Comparison of ENCODE assay signal across 13 mouse cellular contexts in the genomic region with DNA sequence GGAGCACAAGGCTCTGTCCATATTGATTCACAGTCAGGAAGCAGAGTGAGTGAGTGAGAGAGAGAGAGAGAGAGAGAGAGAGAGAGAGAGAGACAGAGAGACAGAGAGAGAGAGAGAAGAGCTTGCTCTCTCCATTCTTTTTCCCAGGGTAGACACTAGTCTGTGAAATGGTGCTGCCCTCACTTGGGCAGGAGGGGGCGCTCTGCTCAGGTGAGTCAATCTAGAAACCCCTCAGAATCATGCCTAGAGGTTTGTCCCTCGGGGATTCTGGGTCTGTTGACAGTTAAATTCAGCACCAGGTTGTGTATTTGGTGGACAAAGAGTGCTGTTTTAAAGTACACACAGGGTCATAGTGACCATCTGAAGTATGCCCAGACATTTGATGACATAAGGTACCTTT. TPM values are rescaled to one million over a fixed set of nuclear protein-coding genes. Genes with fewer than 3 reads are reported as not detected.
A peak's percentile ranks its signal among the peaks of the same experiment; 100 is the strongest.
DNase-seq lines count a peak whose midpoint lies in the region; TF ChIP-seq lines count a peak whose summit lies in the region.
"Had no signal": no experiment of that assay in that cellular context is flagged by ENCODE, and none has a peak within 500 bp of the region (broad histone marks: within the 10 kb centered on the region; RNA-seq: fewer than 3 reads in every experiment).

No protein-coding gene starts in this region.

- intact Hi-C loops in heart, adult 2 months (cut with DNase I) = no loop called here
- intact Hi-C loops in left cerebral cortex, postnatal 14 days (cut with DNase I) = no loop called here

- H3K27me3 ChIP-seq in heart, adult 2 months (ENCODE audit: control insufficient read depth, insufficient read depth, low read length) = no peaks in the 10 kb centered on the region
- no peaks in the 10 kb centered on the region for H3K27me3 ChIP-seq in splenic B cell, adult 2 months (ENCODE audit: control insufficient read depth, insufficient read depth, low read length, poor library complexity, severe bottlenecking)

- TF ChIP-seq CTCF in heart, adult 2 months (IDR thresholded peaks at IDR 0.05) = 0 out of 2 replicates have a peak, but pooled peaks have one; percentile 14

- no peak for DNase-seq in heart, adult 2 months
- DNase-seq in heart, adult 9 months (ENCODE audit: low spot score in 2 of 2) = no peak
- peak; percentile 8 for DNase-seq in retina, postnatal 1 day
- DNase-seq in retina, embryonic 14.5 days (ENCODE audit: low spot score) = no peak
- DNase-seq in c-Kit-positive CD71-positive TER-119-negative erythroid progenitor cells, embryonic 14.5 days (ENCODE audit: low read depth) = peak; percentile 16
- DNase-seq in splenic B cell, adult 2 months (ENCODE audit: low read depth, low spot score) = peak; percentile 30
- DNase-seq in Muller cell, postnatal 12 days (ENCODE audit: inconsistent ontology term) = no peak
- no peak for DNase-seq in left cerebral cortex, postnatal 14 days (ENCODE audit: low spot score in 2 of 2)
- DNase-seq: forebrain, postnatal 0 days; heart, adult 18-20 months; lung, postnatal 36 days had no signal

- no peak for TF ChIP-seq POLR2A in heart, adult 2 months (IDR thresholded peaks at IDR 0.05; ENCODE audit: insufficient read depth, low read depth, low read length)

- 56% methylated on average over 2 of the region's 2 CpGs for WGBS in heart, adult 2 months

- no peak overlapping the region for H3K9ac ChIP-seq in heart, adult 2 months (ENCODE audit: low read depth, low read length)
- H3K9ac ChIP-seq: forebrain, postnatal 0 days had no signal

- H3K36me3 ChIP-seq in heart, adult 2 months (ENCODE audit: control insufficient read depth, insufficient read depth, low read length) = peaks cover 17% of the 10 kb centered on the region
- H3K36me3 ChIP-seq in splenic B cell, adult 2 months (ENCODE audit: control insufficient read depth, insufficient read depth, low read length, poor library complexity, severe bottlenecking) = peaks cover 10% of the 10 kb centered on the region

- TF ChIP-seq EP300 in heart, adult 2 months (IDR thresholded peaks at IDR 0.05; ENCODE audit: insufficient read depth, low read depth, low read length) = no peak

- H3K79me2 ChIP-seq in heart, adult 2 months (replicated peaks; ENCODE audit: control insufficient read depth, insufficient read depth, low read length) = no peaks in the 10 kb centered on the region

- H3K4me1 ChIP-seq in heart, adult 2 months (ENCODE audit: control insufficient read depth, insufficient read depth, low read length) = no peaks in the 10 kb centered on the region

- H3K4me3 ChIP-seq in heart, adult 2 months = no peak overlapping the region
- H3K4me3 ChIP-seq: myocyte had no signal

- no peak overlapping the region for H3K27ac ChIP-seq in heart, adult 2 months

RNA-seq across cellular contexts. Expression of a gene that starts 48.3 kb away (rescaled TPM):
- under 1 TPM in 1 of 2 experiments, not detected in 1; 0.08 TPM for total RNA-seq in heart, adult 2 months (2021)
- not detected in 2 replicates for polyA plus RNA-seq in heart, adult 2 months (2012; rRNA removed)
- 1 to 10 TPM; 1.0 to 1.1 TPM for total RNA-seq in left cerebral cortex, postnatal 14 days (2021)
- total RNA-seq: common myeloid progenitor, adult 5-6 weeks had no signal

Comparison
In these comparisons a context has a peak if more than half of its experiments do, and no peak if none do; other contexts are left out.
1. DNase-seq: peak in retina, postnatal 1 day (single experiment), c-Kit-positive CD71-positive TER-119-negative erythroid progenitor cells, embryonic 14.5 days (single experiment) and splenic B cell, adult 2 months (single experiment); none in heart, adult 2 months (0 of 2), heart, adult 9 months (0 of 2), retina, embryonic 14.5 days (single experiment), Muller cell, postnatal 12 days (single experiment) and left cerebral cortex, postnatal 14 days (0 of 2).